Mouse (Mus musculus) hindbrain, embryonic 14.5 days (tissue): Measurements from ENCODE around the gene Npas1. TPM values are rescaled to one million over a fixed set of nuclear protein-coding genes. Genes with fewer than 3 reads are reported as not detected.

Source experiments
- ATAC-seq: fragments of 200-750 bp; cut with Nextera tagmentation; 2 replicates; pipeline ENCODE4 v1.8.0; 2017; ENCODE audit warnings: moderate number of reproducible peaks, mild to moderate bottlenecking, moderate TSS enrichment, moderate library complexity; ENCODE audit not compliant: low FRiP score
- DNase-seq: peaks from one replicate; pipeline ENCODE4 v3.0.0-alpha.2; 2015; ENCODE audit warnings: low spot score
- H3K27ac ChIP-seq: fragments of 300-500 bp; sonication (generic); 2 replicates; pipeline ENCODE4 v1.5.1; 2014; ENCODE audit warnings: mild to moderate bottlenecking, moderate library complexity
- H3K27me3 ChIP-seq: fragments of 300-500 bp; sonication (generic); 2 replicates; pipeline ENCODE4 v1.6.1; 2014; ENCODE audit warnings: mild to moderate bottlenecking, low read length, mixed read lengths; ENCODE audit not compliant: control insufficient read depth, insufficient read depth
- H3K36me3 ChIP-seq: fragments of 300-500 bp; sonication (generic); replicated peaks from 2 replicates; pipeline ENCODE4 v1.6.1; 2014; ENCODE audit not compliant: control insufficient read depth, insufficient read depth
- H3K4me1 ChIP-seq: fragments of 300-500 bp; sonication (generic); replicated peaks from 2 replicates; pipeline ENCODE4 v1.6.1; 2014; ENCODE audit warnings: antibody characterized with exemption, low read length, mixed read lengths; ENCODE audit not compliant: control insufficient read depth, insufficient read depth
- H3K4me2 ChIP-seq: fragments of 300-500 bp; sonication (generic); replicated peaks from 2 replicates; pipeline ENCODE4 v1.6.1; 2014; ENCODE audit warnings: mild to moderate bottlenecking, moderate library complexity
- H3K4me3 ChIP-seq: fragments of 300-500 bp; sonication (generic); replicated peaks from 2 replicates; pipeline ENCODE4 v1.5.1; 2014; ENCODE audit warnings: mild to moderate bottlenecking, low read length
- H3K9ac ChIP-seq: fragments of 300-500 bp; sonication (generic); 2 replicates; pipeline ENCODE4 v1.6.1; 2014
- H3K9me3 ChIP-seq: fragments of 300-500 bp; sonication (generic); 2 replicates; pipeline ENCODE4 v1.6.1; 2016; ENCODE audit warnings: low read length; ENCODE audit not compliant: control insufficient read depth
- WGBS: fragments of 180-500 bp; shearing (Covaris S2); extraction: QIAGEN DNeasy Blood & Tissue Kit; methylation state at CpG from one replicate; pipeline ENCODE4 v1.1.7; 2014; 5-methylcytosine and 5-hydroxymethylcytosine counted together
- polyA plus RNA-seq: library from polyadenylated mRNA; unstranded; fragments of >200 nt; fragmentation: Nextera tagmentation; extraction: Ambion mirVana; gene quantifications from 2 replicates; pipeline ENCODE4 v1.2.1, GENCODE M21; 2014

The Npas1 gene
- polyA plus RNA-seq, 1 experiment from 2014 or later = 2.2 TPM

GRCm38 (mm10) chr7:16435088-16435487 is 42.4 kb downstream of the Npas1 start:
- H3K4me1 ChIP-seq = no peaks in the 10 kb centered on the region
- H3K4me3 ChIP-seq = no peak overlapping the region
- H3K9me3 ChIP-seq = no peaks in the 10 kb centered on the region
- peaks cover 69% of the 10 kb centered on the region for H3K36me3 ChIP-seq
- H3K9ac ChIP-seq = no peak overlapping the region
- H3K27me3 ChIP-seq = no peaks in the 10 kb centered on the region
- H3K27ac ChIP-seq = no peak overlapping the region
- ATAC-seq (no peak), DNase-seq (no peak)
- no peak overlapping the region for H3K4me2 ChIP-seq
- WGBS = 94% methylated on average over 9 of the region's 9 CpGs

- H3K9me3 ChIP-seq = no peaks in the 10 kb centered on the region
- no peak overlapping the region for H3K4me2 ChIP-seq
- H3K27ac ChIP-seq = no peak overlapping the region
- H3K27me3 ChIP-seq = no peaks in the 10 kb centered on the region
- H3K4me1 ChIP-seq = no peaks in the 10 kb centered on the region
- ATAC-seq (no peak), DNase-seq (no peak)
- H3K4me3 ChIP-seq = no peak overlapping the region
- H3K9ac ChIP-seq = no peak overlapping the region
- 93% methylated on average over 3 of the region's 3 CpGs for WGBS
- H3K36me3 ChIP-seq = peaks cover 86% of the 10 kb centered on the region
Observed at GRCm38 (mm10) chr7:16433352-16433971, 44.1 kb downstream of the Npas1 start.

GRCm38 (mm10) chr7:16426129-16426729 is 51.3 kb downstream of the Npas1 start:
- ATAC-seq (peak; percentile 61; the same call in 1 of the 2 replicates), DNase-seq (peak; percentile 38)
- Histone ChIP-seq H3K9me3 (no peaks in the 10 kb centered on the region), H3K4me3 (no peak overlapping the region), H3K36me3 (peaks cover 100% of the 10 kb centered on the region), H3K27me3 (no peaks in the 10 kb centered on the region), H3K27ac (no peak overlapping the region), H3K9ac (no peak overlapping the region), H3K4me1 (no peaks in the 10 kb centered on the region), H3K4me2 (no peak overlapping the region)
- WGBS = 53% methylated on average over 4 of the region's 4 CpGs

DNA sequence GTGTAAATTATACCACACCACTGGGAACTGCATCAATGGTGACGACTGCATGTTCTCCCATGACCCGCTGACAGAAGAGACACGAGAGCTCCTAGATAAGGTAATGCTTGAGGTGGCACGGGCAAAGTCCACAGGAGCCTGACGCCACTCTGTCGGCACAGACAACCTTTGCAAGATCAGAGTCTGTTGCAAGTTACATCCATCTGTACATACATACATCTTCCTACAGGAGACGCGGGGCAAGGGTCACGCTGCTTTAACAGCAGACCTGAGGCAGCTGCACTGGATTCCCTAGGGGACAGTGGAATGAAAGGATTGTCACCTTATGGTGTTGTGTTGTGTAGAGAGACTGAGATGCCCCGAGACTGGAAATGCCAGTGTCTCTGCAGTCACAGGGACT is 51.8 kb downstream of the Npas1 start:
- Histone ChIP-seq H3K27me3 (no peaks in the 10 kb centered on the region), H3K36me3 (peaks cover 100% of the 10 kb centered on the region), H3K4me3 (no peak overlapping the region), H3K9ac (no peak overlapping the region), H3K27ac (no peak overlapping the region), H3K9me3 (no peaks in the 10 kb centered on the region), H3K4me2 (no peak overlapping the region), H3K4me1 (no peaks in the 10 kb centered on the region)
- 92% methylated on average over 10 of the region's 10 CpGs for WGBS
- ATAC-seq = no peak
- DNase-seq = no peak

GRCm38 (mm10) chr7:16423731-16424130 is 53.8 kb downstream of the Npas1 start:
- ATAC-seq (no peak), DNase-seq (no peak)
- Histone ChIP-seq H3K27ac (no peak overlapping the region), H3K4me2 (no peak overlapping the region), H3K9me3 (no peaks in the 10 kb centered on the region), H3K27me3 (no peaks in the 10 kb centered on the region), H3K4me3 (no peak overlapping the region), H3K9ac (no peak overlapping the region), H3K4me1 (no peaks in the 10 kb centered on the region), H3K36me3 (peaks cover 100% of the 10 kb centered on the region)
- 93% methylated on average over 9 of the region's 9 CpGs for WGBS

DNA sequence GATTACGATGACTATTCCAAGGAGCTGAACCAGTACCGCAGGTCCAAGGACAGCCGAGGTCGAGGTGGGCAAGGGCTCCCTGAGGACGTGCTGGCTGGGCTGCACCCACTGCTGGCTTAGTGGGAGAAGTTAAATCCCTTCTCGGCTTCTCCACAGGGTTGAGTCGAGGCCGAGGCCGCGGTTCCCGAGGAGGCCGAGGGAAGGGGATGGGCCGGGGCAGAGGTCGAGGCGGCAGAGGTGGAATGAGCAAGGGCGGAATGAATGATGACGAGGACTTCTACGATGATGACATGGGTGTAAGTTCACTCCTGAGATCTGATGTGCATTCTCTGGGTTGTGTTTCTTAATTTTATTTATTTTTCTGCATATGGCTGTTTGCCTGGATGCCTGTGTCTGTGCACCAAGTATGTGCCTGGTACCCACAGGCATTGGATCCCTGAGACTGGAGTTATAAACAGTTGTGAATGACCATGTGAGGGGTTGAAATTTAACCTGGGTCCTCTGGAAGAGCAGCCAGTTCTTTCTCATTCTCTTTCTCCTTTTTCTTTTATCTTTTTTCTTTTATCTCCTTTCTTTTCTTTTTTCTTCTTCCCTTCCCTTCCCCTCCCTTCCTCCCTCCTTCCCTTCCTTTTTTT is 55.2 kb downstream of the Npas1 start:
- no peaks in the 10 kb centered on the region for H3K9me3 ChIP-seq
- no peak overlapping the region for H3K27ac ChIP-seq
- no peak overlapping the region for H3K4me3 ChIP-seq
- H3K4me1 ChIP-seq = no peaks in the 10 kb centered on the region
- no peak overlapping the region for H3K9ac ChIP-seq
- no peak overlapping the region for H3K4me2 ChIP-seq
- ATAC-seq = no peak
- 83% methylated on average over 18 of the region's 18 CpGs for WGBS
- peaks cover 99% of the 10 kb centered on the region for H3K36me3 ChIP-seq
- no peaks in the 10 kb centered on the region for H3K27me3 ChIP-seq
- DNase-seq = no peak

GRCm38 (mm10) chr7:16420493-16421118 is 56.9 kb downstream of the Npas1 start:
- no peak overlapping the region for H3K9ac ChIP-seq
- DNase-seq = no peak
- H3K4me2 ChIP-seq = no peak overlapping the region
- no peaks in the 10 kb centered on the region for H3K9me3 ChIP-seq
- 95% methylated on average over 8 of the region's 8 CpGs for WGBS
- ATAC-seq = no peak
- H3K27ac ChIP-seq = no peak overlapping the region
- no peaks in the 10 kb centered on the region for H3K4me1 ChIP-seq
- H3K4me3 ChIP-seq = no peak overlapping the region
- no peaks in the 10 kb centered on the region for H3K27me3 ChIP-seq
- H3K36me3 ChIP-seq = peaks cover 95% of the 10 kb centered on the region

DNA sequence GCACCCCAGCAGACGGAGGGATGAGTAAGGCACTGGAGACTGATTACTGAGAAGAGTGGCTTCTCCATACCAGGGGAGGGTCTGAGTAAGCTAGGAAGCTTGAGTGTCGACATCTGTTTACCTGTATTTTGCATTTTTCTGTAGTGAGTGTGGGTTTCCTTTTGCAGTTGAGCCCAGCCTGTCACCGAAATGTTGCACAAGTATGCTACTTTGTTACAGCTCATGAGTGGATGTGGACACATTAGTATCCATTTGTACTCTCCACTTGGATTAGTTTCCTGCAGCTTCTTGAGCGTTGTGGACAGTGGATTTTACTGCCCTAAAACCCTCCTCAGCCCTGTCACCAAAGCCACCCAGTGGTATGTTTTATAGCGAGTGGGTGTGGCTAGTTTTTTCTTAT is 58.8 kb downstream of the Npas1 start:
- peaks cover 76% of the 10 kb centered on the region for H3K36me3 ChIP-seq
- ATAC-seq (no peak), DNase-seq (no peak)
- no peaks in the 10 kb centered on the region for H3K27me3 ChIP-seq
- H3K27ac ChIP-seq = no peak overlapping the region
- H3K4me1 ChIP-seq = no peaks in the 10 kb centered on the region
- no peak overlapping the region for H3K4me2 ChIP-seq
- H3K9me3 ChIP-seq = no peaks in the 10 kb centered on the region
- no peak overlapping the region for H3K9ac ChIP-seq
- H3K4me3 ChIP-seq = no peak overlapping the region
- 91% methylated on average over 5 of the region's 5 CpGs for WGBS

DNA sequence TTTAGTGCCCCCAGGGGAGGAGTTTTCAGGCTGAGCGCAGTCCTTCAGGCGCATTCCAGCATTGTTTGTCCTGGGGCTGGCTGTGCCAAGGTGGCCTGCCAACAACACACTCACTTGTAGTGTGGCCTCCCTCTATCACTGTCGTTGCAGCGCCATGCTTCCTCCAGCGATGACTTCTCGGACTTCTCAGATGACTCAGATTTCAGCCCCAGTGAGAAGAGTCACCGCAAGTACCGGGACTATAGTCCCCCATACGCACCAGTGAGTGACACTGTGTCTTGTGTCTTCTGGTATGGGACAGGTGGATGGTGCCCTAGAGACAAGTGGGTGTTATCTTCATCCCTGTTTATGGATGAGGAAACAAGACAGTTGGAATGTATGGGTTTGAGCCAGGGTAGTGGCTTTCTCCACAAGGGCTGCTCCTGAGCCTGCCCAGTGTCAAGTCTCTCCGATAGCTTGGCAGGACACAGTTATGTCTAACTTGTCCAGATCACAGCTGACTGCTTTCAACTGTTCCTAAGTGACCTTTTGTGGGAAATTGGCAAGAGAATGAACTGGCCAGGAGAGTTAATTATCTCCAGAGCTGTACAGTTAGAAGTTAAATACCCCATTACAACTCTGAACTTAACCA is 60.3 kb downstream of the Npas1 start:
- Histone ChIP-seq H3K36me3 (peaks cover 61% of the 10 kb centered on the region), H3K9me3 (no peaks in the 10 kb centered on the region), H3K27ac (no peak overlapping the region), H3K4me2 (no peak overlapping the region), H3K4me3 (no peak overlapping the region), H3K4me1 (0 out of 2 replicates have a peak, but pooled peaks cover 8% of the 10 kb centered on the region), H3K27me3 (no peaks in the 10 kb centered on the region), H3K9ac (no peak overlapping the region)
- DNase-seq (no peak), ATAC-seq (no peak)
- 91% methylated on average over 10 of the region's 10 CpGs for WGBS
